Mouse (Mus musculus): ENCODE data around the gene Rnf114.

DNA sequence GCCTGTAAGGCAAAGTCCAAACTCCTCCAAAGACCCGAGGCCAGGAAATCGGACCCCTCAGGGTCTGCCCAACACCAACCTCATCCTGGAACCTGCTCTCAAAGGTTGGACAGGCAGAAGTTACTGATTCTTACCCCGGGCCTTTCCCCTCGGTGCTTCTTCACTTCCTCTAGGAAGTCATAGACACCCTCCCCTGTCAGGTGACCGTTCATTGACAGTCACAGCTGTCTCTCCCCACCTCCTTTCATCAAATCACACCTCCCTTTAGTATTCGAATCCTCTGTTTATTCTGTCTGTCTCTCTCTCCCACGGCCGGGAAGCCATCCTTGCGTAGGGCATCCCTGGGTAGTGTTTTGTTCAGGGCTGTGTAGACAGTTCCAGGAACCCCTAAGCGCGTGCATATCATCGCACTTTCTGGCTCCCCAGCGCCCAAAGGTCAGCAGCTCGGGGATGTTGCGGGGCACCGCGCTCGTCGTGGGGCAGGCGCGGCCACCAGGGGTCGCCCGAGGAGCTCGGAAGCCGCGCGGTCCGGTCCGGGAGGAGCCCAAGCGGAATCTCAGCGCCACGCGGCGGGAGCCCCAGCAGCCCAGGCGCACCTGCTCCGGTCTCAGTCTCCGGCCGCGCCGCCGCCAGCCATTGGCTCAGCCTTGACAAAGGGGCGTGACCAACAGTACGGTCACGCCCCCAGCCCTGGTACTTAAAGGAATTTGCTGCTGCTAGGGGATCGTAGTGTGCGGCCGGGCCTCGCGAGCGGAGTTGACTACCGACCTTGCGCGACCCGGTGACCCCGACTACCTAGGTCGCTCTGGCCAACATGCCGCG is 45.2 kb downstream of the Rnf114 start, which contains the start of gene Snai1:
- TF ChIP-seq CTCF (IDR thresholded peaks at IDR 0.05) (peak; percentile 96), EP300 (IDR thresholded peaks at IDR 0.05) (no peak)

All from lung, postnatal 0 days (tissue).